In the genomic region with DNA sequence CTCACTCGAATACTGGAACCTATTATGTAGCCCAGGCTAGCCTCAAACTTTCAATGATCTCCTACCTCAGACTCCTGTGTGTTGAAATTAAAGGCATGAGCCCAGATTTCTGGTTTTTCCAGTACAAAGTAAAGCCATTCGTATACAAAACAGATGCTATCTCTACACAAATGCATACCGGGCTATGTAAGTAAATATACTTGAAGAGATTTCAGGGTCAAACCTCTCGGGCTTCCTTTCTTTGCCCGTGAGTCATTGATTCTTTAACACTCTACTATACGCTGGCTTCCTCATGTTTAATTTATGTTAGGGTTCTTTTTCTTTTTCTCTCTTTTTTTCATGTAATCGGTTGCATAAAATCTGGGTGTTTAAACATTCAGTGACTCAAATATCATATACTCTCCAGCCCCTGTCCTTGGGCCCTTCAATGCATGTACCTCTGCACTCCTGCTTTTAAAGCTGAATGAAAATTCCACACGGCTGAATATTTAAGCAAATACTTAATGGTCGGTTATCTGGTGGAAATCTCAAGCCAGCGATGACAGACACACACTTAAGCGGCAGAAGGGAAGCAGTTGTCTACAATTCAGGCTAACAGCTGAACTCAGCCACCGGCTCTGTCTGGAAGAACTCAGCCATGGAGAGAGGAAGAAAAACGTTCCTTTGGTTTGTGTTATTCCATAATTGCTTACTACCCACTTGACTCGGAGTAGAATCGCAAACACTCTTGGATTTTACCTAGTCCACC, we compare ENCODE assay signal across 12 mouse cellular contexts.
"Had no signal": no experiment of that assay in that cellular context is flagged by ENCODE, and none has a peak within 500 bp of the region (broad histone marks: within the 10 kb centered on the region; RNA-seq: fewer than 3 reads in every experiment).

No protein-coding gene starts in this region.

- ATAC-seq: intestine, postnatal 0 days had no signal

- H3K27me3 ChIP-seq: liver, embryonic 13.5 days had no signal

- DNase-seq: kidney, adult 2 months; kidney, postnatal 10 days; kidney, postnatal 36 days; layer of hippocampus, postnatal 36 days; liver, embryonic 13.5 days; lung, postnatal 10 days; lung, postnatal 4 days; midbrain, embryonic 14.5 days; thymus, postnatal 25 days had no signal

- H3K9me3 ChIP-seq: liver, embryonic 13.5 days had no signal

- H3K4me2 ChIP-seq: liver, embryonic 13.5 days; midbrain, embryonic 11.5 days had no signal

- H3K9ac ChIP-seq: liver, embryonic 13.5 days had no signal

- H3K4me3 ChIP-seq: left cerebral cortex, adult 2 months; liver, embryonic 13.5 days had no signal

- H3K4me1 ChIP-seq: liver, embryonic 13.5 days had no signal

- H3K36me3 ChIP-seq: liver, embryonic 13.5 days had no signal

- H3K27ac ChIP-seq: left cerebral cortex, adult 2 months; liver, embryonic 13.5 days had no signal
